Mouse (Mus musculus): Measurements from ENCODE around the gene Igf1r. TPM values are rescaled to one million over a fixed set of nuclear protein-coding genes. Genes with fewer than 3 reads are reported as not detected.

Igf1r gene
- polyA plus RNA-seq, 2 experiments from 2014 or later: 11.3 to 19.2 TPM

DNA sequence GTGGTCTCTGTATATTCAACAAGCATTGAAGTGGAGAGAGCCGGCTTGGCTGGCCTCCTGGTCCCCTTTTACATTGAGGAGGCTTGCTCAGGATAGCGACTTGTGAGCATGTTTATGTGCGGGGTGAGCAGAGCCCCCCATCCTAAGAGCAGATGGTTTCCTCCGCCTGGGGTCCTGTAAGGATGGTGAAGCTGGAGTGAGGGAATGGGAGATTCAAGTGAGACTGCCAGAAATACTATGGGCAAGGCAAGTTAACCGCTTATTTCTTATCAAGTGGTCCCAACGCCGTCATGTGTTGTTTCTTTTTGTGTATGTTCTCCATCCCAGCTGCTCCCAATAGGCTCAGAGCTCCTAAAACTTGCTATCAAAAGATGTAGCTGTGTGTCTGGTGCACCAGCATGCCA lies 175.6 kb downstream of the Igf1r start:
- no peak for ATAC-seq

DNA sequence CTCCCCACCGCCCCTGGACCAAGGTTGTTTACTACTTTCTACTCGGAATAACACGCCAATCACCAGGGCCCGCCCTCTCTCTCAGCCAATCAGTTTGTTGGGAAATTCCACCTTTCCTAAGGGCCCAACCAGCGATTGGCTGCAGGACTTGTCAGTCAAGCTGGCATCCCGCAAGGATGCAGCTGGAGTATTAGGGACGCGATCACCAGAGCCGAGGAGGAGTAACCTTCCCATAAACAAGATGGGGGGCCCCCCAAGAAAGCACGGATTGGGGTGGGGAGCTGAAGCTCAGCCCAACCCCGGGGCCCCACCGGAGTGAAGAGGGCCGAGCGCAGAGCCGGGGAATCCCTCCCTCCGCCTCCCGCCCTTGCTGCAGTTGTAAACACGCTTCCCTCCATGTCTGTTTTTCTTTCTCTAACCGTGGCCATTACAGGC lies 176.5 kb downstream of the Igf1r start:
- peak; percentile 75 for ATAC-seq

DNA sequence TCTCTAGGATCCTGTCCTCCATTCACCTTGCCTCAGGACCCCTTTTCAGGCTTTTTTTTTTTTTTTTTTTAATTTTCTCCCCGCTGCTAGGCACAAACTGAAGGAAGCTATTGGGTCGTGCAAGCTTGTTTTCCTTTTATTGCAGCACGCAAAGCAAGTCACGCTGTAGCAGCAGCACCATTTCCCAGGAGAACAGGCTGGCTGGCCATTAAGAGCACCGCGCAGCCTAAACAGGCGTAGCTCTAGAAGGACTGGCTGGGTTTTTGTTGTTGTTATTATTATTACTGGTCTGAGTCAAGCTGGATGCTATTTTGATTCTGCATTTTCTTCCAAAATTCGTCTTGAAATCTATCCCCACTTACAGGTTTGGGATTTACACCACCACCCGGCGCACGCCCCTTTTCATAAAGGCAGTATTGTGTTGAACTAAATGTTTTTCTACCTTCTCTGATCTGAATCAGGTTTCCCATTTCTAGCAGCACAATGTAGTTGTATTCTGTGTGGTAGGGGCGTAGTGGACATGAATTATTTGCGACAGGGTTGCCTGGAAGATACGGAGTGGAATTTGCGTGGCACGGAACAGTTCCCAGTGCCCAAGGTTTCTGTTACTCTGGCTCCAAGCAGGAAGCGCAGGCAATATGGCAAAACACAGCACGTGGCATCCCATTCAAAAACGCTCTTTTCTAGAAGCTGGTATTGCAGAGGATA lies 177.1 kb downstream of the Igf1r start:
- no peak for ATAC-seq

DNA sequence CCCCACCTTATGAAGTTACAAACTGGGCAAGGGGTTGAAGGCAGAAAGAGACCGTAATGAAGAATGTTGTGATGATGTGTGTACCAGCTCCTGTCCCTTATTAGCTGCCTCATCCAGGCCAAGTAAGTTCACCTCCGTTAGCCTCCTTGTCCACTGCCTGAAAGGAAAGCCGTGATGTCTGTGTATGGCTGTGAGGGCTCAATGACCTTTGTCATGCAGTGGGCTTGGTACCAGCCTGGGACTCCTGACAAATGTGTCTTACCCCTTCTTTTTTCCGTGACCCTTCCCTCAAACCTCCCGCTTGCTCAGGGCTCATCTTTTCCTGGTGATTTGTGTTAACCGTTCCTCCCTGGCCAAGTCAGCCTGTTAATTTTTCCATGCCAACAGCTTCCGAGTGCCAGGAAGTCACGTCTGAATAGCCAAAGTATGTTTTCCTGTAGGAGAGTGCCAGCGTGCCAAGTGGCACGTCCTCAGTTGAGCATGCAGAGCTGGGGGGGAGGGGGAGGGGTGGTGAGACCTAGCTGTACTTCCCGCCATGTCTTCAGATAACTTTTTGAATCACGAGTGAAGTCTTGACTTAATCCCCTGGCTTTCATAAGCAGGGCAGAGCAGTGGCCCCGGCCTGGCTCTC lies 178.4 kb downstream of the Igf1r start:
- no peak for ATAC-seq

DNA sequence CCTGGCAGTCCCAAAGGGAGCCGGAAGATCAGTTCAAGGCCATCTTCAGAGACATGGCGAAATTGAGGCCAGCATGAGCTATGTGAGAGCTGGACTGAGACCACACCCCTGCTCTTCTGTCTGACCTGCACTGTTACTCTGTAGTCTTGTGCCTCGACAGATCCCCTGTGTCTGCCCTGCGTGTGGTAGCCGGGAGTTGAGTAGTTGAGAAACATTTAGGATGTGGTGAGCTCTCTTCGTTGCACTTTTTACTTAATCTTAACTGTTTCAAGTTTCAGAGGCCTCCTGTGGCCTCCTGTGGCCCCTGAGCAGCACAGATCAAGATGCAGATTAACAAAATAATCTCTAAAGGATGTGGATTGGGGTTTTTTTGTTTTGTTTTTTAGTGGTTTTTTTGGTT lies 181.1 kb downstream of the Igf1r start:
- peak; percentile 36 for ATAC-seq

DNA sequence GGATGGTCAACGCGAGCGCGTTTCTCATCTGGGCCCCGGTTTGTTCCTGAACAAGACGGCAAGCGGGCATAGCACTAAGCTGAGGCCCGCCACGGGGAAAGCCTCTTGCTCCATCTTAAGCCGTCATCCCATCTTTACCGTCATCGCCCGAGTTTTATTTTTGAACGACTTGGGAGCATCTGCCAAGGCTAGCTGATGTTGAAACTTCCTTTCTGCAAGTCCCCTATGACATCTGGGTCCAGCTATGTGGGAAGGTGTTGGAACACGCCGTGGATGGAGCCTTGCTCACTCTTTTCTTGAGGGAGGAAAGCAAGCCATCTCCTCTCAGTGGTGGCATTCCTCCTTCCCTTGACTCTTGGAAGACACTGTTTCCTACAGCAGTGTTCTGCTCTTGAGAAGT lies 182.3 kb downstream of the Igf1r start:
- ATAC-seq: no peak

DNA sequence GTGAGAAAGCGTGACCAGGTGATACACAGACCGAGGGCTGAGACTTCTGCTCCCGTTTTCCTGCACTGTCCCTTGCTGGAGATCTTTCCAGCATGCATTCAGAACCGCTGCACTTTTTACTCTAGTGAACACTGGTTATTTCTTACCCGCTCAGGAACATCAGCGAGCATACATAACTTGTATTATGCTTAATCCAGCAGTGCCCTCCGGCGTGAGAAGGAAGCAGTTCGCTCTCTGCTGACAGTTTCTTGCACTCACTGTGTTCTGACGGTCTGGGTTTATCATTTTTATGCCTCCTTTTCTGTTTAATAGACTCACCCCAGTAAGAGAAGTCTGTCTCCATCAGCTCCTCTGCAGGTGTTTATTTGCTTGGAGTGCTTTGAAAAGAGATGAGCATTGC lies 183.4 kb downstream of the Igf1r start:
- no peak for ATAC-seq

DNA sequence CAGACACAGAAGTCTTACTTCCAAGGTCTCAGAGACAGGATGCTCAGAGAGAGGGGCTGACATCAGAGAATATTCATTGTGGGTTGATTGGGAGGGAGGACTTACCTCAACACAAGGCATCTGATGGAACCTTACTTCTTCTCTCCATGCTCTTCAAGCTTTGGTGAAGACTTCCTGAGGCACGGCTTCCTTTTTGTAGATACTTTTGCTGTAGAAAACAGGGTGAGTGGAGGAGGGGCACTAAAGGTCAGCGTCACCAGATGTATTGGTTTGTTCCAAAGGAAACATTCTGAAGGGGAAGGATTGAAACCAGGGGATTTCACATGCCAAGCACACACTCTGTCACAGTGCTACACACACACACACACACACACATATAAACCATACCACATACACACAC lies 186.8 kb downstream of the Igf1r start:
- ATAC-seq: peak; percentile 50

DNA sequence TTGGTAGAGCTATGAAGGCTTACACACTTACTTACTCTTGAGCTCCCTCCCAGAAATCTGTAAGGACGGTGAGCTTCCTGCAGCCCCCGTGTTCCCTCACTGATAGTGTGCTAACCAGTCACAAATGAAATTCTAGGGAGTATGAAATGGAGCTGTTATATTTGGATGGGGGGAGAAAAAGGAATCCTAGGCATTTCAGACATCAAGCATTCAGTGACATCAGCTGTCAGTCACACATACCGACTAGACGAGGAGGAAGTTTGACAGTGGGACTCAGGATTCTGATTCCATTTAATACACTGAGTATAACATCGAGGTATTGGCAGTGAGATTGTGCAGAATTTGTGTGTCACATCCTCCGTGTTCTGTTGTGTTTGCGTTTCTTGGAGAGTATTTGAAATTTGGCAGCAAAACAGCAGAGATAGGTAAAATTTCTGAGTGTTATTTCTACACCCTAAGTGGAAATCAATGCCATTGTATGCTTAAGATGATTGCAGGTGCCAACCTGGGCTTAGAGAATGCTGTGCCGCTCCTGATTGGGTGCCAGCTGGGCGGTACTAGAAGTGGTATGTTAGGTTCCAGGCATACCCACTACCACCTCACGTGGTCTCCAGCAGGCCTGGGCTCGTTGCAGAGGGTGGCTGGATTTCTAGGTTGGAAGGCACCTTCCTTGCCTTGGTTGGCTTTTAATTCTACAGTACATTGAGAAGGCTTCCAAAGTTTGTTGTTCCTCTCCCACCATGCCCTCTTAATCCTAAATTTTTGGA lies 187.6 kb downstream of the Igf1r start:
- ATAC-seq: no peak

DNA sequence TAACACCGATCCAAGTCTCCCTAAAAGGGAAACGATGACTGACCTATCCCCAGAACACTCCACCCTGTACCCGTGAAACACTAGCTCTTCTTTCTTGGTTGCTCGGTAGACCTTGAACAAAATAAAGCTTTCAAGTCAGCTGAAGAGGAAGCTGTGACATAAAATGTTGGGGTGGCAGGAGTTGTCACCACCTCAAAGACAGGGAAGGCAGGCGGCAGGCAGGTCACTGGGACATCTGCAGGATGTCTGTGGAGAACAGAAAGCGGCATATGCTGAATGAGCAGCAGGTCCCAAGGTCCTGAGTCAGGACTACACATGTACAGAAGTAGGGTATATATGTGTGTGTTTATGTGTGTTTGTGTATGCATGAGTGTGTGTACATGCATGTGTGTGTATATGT lies 191.6 kb downstream of the Igf1r start:
- peak; percentile 36 for ATAC-seq

DNA sequence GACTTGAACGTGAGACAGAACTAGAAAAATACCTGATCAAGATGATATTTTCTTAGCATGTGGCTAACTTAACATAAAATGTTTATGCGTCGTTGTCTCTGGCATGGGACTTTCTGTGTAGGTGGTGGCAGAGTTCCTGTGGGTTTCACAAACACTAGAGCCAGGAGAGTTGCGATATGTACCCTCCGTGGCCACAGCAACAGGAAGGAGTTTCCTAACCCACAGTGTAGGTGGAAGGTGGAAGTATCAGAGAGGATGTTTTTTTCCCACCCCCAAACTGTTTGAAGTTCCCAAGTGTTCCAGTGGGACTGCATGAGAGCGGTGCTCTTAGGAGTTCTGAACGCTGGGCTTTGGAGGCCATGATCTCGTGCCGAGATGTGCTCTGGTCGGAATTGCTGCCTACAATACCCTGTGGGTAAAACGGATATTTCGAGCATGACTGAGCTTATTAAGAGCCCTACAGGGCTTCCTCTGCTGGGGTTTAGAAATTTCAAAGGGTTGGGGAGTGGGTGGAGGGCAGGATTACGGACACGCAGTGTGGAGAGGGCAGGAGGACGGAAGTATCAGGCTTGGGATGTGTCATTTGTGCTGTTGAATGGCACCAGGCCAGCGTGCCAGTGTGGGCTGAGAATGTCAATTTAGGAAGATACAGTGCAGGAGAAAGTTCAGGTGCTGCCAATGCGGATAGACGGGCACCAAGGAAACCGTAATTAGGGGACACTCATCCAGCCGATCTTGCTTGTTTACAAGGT lies 195.8 kb downstream of the Igf1r start:
- peak; percentile 46 for ATAC-seq

DNA sequence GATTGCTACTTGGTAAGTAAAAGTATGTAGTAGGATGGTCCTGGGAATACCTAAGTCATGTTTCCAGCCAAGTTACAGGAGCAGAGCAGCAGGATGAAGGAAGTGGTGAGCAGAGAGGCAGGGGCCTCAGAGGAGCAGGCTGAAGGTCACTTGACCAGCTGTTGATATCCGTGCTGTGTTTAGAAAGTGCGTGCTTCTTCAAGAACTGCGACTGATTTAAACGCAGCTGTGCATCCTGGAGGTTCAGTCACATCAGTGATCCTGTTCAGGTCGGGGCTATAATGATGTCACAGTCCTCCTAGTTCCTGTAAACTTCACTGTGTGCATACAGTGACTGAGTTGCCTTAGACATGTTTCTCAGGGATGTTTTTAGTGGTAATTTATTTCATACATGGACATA lies 199.3 kb downstream of the Igf1r start:
- ATAC-seq: no peak

DNA sequence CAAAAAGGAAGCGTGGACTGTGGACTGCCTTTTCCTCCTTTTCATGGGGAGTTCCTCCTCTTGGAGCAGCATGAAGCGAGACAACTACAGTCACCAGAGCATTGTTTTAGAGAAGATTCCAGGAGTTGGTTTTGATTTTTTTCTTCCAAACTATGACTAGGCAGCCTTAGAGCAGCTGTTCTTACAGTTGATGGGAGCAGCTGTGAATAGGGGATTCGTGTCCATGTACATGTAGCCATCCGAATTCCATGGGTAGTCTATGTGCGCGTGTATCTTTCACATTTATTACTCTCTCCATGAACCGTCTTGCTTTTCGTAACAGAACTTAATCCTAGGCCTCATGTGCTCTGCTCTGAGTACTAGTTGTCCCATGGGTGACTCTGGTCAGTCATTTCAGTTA lies 199.8 kb downstream of the Igf1r start:
- no peak for ATAC-seq

DNA sequence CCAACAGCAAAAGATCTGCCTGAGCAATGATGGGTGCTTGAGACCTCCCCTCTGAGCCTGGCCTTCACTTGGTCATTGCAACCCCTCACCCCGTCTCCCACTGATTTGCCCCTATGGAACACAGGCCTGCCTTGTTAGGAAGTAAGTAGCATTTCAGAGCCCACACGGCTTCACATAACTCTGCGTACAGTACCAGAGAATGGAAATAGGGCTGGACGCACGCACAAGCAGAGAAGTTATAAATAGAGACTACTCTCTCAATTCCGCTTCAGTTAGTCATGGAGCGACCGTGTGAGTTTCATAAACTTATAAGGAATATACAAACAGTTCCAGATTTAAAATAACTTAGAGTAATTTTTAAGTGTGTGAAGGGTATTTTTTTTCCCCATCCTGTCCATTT lies 200.6 kb downstream of the Igf1r start:
- no peak for ATAC-seq

DNA sequence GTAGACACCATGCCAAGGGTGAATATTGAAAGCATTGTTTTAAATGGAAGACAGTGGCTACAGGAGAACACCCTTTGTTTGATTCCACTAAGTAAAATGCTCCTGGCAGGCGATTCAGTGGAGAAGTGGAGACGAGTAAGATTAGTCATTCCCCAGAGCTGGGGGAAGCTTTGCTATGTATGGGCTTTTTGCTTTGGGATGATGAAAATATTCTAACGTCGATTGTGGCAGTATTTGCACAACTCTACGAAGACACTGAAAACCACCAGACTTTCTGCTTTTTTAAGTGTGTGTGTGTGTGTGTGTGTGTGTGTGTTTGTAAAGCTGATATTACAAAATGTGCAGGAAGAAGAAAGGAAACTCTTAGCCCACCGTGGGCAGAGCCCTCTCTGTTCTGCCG lies 202.0 kb downstream of the Igf1r start:
- ATAC-seq: no peak

DNA sequence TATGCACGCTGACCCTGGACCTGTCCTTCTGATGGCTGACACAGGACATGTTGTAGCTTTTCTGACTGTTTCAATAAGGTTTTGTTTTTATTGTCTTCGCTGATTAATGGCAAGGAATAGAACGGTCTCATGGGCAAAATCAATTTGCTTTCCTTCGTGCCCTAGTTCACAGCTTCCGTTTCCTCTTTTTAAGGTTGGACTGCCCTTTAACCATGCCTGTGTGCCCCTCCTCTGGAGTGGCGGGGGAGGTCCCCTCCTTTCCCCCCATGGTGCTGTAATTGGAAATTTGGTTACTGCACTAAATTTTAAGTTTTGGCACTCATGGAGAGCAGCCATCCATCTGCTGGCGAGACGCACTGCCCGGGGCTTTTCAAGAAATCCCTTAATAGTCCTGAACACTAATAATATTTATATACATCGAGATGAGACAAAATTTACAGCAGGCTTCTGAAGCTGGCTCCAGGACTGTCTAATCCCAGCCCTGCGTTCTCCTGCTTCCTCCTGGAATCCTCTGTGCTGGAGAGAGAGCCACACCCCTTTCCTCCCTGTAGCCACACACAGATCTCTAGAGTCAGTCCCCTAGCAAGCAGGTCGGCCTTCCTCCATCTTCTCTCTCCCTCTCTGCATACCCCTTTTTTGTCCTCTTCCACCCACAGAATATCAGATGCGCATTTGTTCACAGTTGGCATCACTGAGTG lies 207.6 kb downstream of the Igf1r start:
- ATAC-seq: no peak

DNA sequence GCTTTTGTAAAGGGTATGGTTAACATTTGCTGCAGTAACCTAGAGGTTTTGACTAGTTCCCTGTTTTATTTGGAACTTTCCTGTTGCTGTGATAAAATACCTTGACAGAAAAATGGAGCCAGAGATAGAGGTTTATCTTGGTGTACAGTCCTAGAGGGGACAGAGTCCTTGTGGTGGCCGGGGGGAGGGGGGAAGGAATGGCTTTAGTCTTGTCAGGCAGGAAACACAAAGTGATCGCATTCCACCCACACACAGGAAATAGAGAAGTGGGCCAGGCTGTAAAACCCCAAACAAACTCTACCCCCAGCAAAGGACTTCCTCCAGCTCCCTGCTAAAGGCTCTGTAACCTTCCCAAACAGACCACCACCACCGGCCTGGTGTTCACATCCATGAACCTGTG lies 211.4 kb downstream of the Igf1r start:
- peak; percentile 19 for ATAC-seq

DNA sequence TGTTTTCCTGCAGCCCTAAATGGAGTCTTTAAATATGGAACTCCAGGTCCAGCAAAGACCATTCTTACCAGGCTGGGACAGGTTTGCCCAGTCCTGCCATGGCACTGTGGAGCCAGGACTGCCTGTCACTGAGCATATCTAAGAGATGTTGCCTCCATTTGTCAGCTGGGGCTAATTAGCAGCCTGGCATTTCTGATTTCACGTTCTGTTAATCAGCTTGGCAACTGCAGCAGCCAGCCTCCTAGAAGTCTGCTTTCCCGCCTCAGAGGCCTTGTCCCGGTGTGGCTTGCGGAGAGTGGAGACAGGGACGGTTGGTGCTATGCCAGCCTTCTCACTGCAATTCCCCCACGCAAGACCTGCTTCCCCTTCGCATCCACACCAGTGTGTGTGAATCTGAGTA lies 220.1 kb downstream of the Igf1r start:
- no peak for ATAC-seq

DNA sequence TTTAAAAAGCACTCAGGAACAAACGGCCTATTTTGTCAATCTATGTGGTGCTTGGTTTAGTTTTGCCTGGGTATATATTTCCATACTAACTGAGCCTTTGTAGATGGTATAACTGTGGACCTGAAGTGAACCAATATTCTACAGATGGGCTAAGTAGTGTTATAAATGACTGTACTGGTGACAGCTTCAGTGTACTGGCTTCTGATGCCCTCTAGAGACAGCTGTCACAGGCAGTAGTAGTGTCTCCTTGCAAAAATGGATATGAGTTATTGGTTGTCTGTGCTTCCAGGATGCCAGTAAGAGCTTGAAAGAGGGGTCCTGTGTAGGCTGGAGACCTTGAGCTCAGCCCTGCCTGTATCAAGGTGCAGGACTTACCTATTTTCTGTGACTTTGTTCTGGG lies 227.0 kb downstream of the Igf1r start:
- ATAC-seq: no peak

DNA sequence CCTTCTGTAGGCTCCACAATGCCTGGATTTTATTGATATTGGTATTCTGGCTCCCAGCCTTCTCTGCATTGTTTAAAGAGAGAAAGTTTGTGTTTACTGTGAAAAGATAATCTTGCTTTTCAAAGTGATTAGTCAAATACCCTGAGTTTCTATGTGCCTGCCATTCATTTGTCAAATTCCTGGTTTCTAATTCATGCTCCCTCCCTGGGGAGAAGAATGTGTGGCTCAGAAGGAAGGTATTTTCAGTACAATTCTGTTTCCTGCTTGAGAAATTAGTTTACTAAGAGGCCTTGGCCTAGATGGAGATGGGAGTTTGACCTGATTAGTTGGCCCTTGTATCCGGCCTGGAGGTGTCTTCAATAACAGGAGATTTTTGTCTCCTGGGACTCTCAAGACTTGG lies 228.5 kb downstream of the Igf1r start:
- no peak for ATAC-seq

DNA sequence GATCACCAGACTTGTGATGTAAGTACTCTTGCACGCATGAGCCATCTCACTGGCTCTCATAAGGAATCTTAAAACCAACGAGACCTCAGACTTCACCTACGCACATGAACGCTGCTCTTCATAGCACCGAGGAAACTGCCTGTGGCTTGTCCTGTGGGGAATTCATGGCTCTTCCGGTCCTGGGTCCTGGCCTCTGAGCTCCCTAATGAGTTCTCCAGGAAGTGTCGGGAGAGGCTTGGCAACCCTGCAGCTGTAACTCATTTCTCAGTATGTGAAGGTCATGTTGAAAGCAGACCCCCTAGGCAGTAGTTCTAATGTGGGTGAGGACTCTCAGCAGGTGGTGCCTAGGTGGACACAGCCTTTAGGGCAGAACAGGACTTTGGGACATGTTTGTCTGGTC lies 229.4 kb downstream of the Igf1r start:
- no peak for ATAC-seq

DNA sequence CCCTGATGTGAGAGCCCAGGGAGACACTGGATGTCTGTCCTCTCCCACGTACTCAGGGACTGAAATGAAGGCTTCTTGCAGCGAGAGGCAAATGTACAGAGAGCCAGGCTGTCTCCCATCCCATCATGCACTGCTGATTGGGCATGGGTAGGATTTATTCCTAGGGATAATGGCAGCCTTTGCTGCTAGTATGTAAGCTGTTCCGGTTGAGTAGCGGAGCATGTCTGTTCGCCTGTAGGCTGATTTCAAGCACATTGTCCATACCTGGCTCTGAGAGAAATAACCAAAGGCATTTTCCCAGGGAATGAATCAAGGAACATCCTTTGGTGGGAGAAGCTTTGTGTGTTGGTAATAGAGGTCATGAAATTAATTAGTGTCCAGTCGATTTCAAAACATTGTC lies 230.1 kb downstream of the Igf1r start:
- ATAC-seq: no peak

DNA sequence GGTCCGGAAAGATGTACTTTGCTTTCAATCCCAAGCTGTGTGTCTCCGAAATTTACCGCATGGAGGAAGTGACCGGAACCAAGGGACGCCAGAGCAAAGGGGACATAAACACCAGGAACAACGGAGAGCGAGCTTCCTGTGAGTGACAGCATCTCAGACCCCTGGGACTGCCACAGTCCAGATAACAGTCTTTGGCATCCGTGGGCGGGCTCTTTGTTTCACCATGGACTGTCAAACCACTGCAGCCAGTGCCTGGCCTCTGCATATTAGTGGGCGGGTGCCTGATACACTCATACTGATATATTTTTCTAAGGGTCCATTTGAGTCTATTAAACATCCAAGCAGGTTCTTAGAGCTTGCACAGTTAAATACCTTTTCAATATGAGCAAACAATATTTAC lies 230.8 kb downstream of the Igf1r start:
- ATAC-seq: no peak

Measured in activated CD4-positive, CD25-positive, alpha-beta regulatory T cell, adult 4 months (primary cell).